Mouse (Mus musculus) hindbrain, postnatal 0 days (tissue): ENCODE measurements at regions not wholly inside any gene's neighbourhood (a gene's known extent, or its start where the extent isn't known, plus 50 kb on each side); places are given as distances from the start of the nearest gene placed in this dataset.

Experiments
- ATAC-seq: fragments of 200-750 bp; cut with Nextera tagmentation; 2 replicates; pipeline ENCODE4 v1.8.0; 2017; ENCODE audit warnings: mild to moderate bottlenecking, moderate TSS enrichment, moderate library complexity
- DNase-seq: peaks from one replicate; pipeline ENCODE4 v3.0.0-alpha.2; 2015; ENCODE audit warnings: low spot score
- H3K27ac ChIP-seq: fragments of 300-500 bp; sonication (generic); 2 replicates; pipeline ENCODE4 v1.5.1; 2014; ENCODE audit warnings: mild to moderate bottlenecking
- H3K27me3 ChIP-seq: fragments of 300-500 bp; sonication (generic); 2 replicates; pipeline ENCODE4 v1.6.1; 2014; ENCODE audit warnings: low read length, mixed read lengths; ENCODE audit not compliant: insufficient read depth
- H3K36me3 ChIP-seq: fragments of 300-500 bp; sonication (generic); 2 replicates; pipeline ENCODE4 v1.6.1; 2014; ENCODE audit warnings: low read length, mixed read lengths; ENCODE audit not compliant: insufficient read depth
- H3K4me1 ChIP-seq: fragments of 300-500 bp; sonication (generic); 2 replicates; pipeline ENCODE4 v1.6.1; 2014; ENCODE audit warnings: antibody characterized with exemption, low read length, mixed read lengths; ENCODE audit not compliant: insufficient read depth
- H3K4me2 ChIP-seq: fragments of 300-500 bp; sonication (generic); 2 replicates; pipeline ENCODE4 v1.6.1; 2014; ENCODE audit warnings: low read depth, mild to moderate bottlenecking, low read length, moderate library complexity, mixed read lengths
- H3K4me3 ChIP-seq: fragments of 300-500 bp; sonication (generic); 2 replicates; pipeline ENCODE4 v1.5.1; 2014; ENCODE audit warnings: low read length
- H3K9ac ChIP-seq: fragments of 300-500 bp; sonication (generic); replicated peaks from 2 replicates; pipeline ENCODE4 v1.6.1; 2014; ENCODE audit warnings: mild to moderate bottlenecking, low read length, moderate library complexity, mixed read lengths
- H3K9me3 ChIP-seq: fragments of 300-500 bp; sonication (generic); 2 replicates; pipeline ENCODE4 v1.6.1; 2016; ENCODE audit warnings: low read length, mixed read lengths
- CTCF ChIP-seq: IDR thresholded peaks from 2 replicates; pipeline ENCODE4 v1.5.1; 2016; ENCODE audit warnings: antibody characterized with exemption, control low read depth, low read depth
- WGBS: fragments of 180-500 bp; shearing (Covaris S2); extraction: QIAGEN DNeasy Blood & Tissue Kit; methylation state at CpG from one replicate; pipeline ENCODE4 v1.1.7; 2014; 5-methylcytosine and 5-hydroxymethylcytosine counted together

- Histone ChIP-seq H3K4me3 (no peak overlapping the region), H3K9ac (no peak overlapping the region), H3K4me1 (no peaks in the 10 kb centered on the region), H3K36me3 (no peaks in the 10 kb centered on the region), H3K27me3 (no peaks in the 10 kb centered on the region), H3K9me3 (no peaks in the 10 kb centered on the region), H3K4me2 (no peak overlapping the region), H3K27ac (no peak overlapping the region)
- 63% methylated on average over 6 of the region's 6 CpGs for WGBS
- no peak for DNase-seq
- no peak for ATAC-seq
- TF ChIP-seq CTCF: peak; percentile 44
These were observed 74.3 kb upstream of the Exoc4 start for GRCm38 (mm10) chr6:33174616-33175015.

DNA sequence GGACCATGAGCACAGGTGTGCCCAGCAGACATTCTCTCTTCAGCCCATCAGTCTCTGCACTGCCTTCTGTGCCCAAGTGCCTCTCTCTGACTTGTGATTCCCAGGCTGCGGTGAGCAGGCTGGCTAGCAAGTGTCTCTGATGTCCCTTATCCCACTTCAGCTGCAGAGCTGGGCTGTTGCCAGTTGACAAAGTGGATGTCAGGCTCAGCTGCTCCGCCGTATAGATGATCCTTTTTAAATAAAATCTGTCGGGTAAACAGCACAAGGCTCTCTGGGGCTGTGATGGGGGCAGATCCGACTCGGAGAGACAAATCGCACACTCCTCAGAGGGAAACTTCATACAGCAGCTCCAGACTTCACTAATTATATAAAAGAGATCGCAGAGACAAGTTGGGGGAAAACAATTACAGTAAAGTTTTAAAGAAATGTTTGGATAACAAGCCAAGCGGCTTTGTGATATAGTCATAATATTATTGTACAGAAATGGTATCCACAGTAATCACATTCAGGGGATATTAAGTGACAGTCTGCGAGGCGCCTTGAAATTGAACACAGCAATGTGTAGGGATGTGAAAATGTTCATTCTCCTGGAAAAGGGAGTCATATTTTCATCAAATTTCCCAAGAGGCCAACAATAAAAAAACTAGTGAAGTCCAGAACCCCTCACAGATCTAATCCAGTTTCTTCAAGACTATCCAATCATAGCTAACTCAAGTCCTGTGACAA, 59.2 kb upstream of the Exoc4 start:
- 53% methylated on average over 11 of the region's 11 CpGs for WGBS
- H3K4me2 ChIP-seq: no peak overlapping the region
- DNase-seq: peak; percentile 36

DNA sequence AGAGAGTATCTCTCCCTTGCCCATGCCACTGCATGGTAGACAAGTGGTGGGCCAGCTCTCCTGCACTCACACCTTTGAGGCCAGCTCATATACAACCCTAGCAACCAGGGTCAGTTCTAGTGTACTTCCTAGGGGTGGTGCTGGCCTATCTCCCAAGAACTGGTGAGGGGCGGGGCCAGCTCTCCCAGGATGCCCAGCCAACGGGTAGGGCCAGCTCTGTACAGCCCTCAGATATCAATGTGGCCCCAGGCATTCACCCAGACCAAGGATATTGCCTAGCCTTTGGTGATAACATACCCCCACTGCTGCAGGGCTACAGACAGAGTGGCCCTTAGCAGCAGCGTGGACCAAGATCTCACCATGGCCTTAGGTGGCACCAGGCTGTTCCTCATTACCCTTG, 55.1 kb upstream of the Exoc4 start:
- ATAC-seq: no peak

More for the DNA sequence above, 59.2 kb upstream of the Exoc4 start:
- no peak overlapping the region for H3K27ac ChIP-seq
- no peak for TF ChIP-seq CTCF
- no peak overlapping the region for H3K4me3 ChIP-seq
- no peak for ATAC-seq
- H3K9me3 ChIP-seq: no peaks in the 10 kb centered on the region
- H3K27me3 ChIP-seq: no peaks in the 10 kb centered on the region
- H3K9ac ChIP-seq: no peak overlapping the region
- no peaks in the 10 kb centered on the region for H3K36me3 ChIP-seq
- no peaks in the 10 kb centered on the region for H3K4me1 ChIP-seq

More for the DNA sequence above, 55.1 kb upstream of the Exoc4 start:
- Histone ChIP-seq H3K27ac (no peak overlapping the region), H3K36me3 (no peaks in the 10 kb centered on the region), H3K9me3 (no peaks in the 10 kb centered on the region), H3K4me3 (no peak overlapping the region), H3K9ac (no peak overlapping the region), H3K4me1 (no peaks in the 10 kb centered on the region), H3K4me2 (no peak overlapping the region), H3K27me3 (no peaks in the 10 kb centered on the region)
- no peak for TF ChIP-seq CTCF
- WGBS: 74% methylated on average over 3 of the region's 3 CpGs
- DNase-seq: no peak
